Mouse (Mus musculus) WW6 (cell line): ENCODE data around the gene Tmco4.
A peak's percentile ranks its signal among the peaks of the same experiment; 100 is the strongest.
"Not testable (repeated sequence)": the region's sequence is repeated elsewhere in the genome, so short reads cannot be mapped to it uniquely, and the experiment has no call there.

Experiments
- DNase-seq: peaks from one replicate; pipeline ENCODE4 v3.0.0-alpha.2; 2013; ENCODE audit warnings: low read depth, low spot score

The Tmco4 gene

DNA sequence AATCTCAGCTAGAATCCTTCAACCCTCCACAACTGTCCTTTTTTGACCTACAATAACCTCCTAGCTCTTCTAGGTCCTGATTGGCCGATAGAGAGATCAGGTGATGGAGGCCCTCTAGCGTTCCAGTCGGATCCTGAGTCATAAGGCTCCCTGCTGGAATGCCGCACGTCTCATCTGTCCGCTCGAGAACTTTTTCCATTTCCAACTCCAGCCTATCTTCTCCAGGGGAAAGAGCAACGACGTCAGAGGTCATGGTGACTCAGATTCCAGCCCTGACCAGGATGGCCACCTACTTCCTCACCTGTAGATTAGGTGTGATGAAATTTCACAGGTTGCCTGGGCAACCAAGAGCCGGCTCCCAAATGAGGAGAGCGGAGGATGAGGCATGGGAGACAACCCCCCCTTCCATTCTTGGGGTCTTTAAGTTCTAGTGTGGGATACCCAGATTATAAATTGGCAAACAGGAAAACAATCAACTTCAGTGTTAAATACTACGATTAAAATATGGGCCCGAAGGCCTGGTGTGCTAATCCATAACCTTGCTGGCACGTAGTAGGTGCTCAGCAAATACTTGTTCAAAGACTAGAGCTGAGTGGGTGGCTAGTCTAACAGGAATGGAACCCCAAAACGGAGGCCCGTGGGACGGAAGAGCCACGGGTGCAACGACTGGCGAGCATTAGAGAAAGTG is 405 bp upstream of the Tmco4 start:
- DNase-seq: peak; percentile 43

DNA sequence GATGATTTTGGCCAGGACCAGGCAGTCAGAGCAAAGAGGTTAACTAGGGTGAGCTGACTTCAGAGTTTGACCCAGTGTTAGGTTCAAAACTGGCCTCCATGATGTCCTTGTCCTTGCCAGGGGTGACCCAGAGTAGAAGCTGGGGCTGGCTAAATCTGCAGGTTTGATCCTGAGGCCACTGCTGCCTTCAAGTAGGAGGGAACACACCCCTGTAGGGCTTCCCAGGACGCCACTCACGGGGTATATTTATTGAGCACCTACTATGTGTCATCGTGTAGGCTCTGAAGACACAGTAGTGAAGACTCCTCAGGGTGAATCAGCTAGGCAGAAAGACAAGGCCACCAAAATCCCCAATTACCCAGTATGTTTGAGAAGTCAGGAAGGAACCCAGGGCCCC is 1.0 kb downstream of the Tmco4 start:
- DNase-seq: no peak

DNA sequence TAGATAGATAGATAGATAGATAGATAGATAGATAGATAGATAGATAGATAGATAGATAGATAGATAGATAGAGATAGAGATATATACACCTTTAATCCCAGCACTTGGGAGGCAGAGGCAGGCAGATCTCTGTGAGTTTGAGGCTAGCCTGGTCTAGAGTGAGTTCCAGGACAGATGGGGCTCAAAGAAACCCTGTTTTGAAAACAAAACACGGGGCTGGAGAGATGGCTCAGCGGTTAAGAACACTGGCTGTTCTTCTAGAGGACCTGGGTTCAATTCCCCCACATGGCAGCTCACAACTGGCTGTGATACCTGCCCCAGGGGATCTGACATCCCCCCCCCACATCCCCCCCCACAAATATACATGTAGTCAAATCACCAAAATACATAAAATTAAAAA is 1.9 kb downstream of the Tmco4 start:
- not testable (repeated sequence) for DNase-seq

DNA sequence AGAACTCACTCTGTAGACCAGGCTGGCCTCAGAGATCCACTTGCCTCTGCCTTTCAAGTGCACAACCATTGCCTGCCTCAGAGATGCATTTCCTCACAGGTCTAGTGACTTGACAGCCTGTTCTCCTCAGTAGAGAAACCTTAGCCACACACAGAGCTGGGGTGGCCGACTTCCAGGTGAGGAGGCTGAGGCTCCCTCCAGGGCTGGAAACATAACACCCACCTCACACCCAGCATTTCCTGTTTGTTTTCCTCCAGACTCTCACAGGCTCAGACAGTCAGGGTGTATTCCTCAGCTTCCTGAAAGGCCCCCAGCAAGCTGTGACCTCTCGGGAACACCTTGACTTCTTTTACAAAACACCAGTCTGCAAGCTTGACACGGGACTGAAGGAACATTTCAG is 2.5 kb downstream of the Tmco4 start:
- no peak for DNase-seq

DNA sequence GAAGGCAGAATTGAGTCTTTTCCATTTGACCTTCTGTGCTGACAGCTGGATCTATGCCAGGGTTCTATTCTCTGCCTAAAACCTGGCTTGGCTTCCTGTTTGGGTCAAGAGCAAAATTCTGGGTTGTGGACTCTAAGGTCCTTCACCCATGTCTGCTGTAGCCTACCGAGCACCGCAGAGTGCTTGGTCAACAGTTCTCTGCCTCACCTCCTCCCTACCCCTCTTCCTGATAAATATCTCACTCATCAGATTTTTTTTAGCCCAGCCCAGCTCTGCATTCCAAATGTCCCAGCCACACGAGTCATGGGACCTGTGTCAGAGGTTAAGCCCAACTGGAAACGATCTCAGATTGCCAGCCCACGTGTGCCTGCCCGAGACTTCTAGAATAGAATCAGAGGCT is 3.4 kb downstream of the Tmco4 start:
- DNase-seq: no peak

DNA sequence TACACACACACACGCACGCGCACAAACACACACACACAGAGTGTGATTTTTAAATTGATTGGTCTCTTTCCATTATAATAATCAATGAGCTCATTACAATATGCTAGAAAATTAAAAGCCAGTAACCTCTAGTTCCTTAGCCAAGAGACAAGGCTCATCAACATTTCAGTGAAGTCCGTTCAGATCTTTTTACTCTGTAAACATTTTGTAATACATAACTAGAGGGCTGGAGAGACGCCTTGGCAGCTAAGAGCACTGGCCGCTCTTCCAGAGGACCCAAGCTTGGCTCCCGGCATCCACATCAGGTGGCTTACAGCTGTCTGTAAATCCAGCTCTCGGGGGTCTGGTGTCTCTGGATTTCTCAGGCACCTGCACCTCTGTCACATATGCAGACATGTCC is 7.3 kb downstream of the Tmco4 start:
- no peak for DNase-seq

DNA sequence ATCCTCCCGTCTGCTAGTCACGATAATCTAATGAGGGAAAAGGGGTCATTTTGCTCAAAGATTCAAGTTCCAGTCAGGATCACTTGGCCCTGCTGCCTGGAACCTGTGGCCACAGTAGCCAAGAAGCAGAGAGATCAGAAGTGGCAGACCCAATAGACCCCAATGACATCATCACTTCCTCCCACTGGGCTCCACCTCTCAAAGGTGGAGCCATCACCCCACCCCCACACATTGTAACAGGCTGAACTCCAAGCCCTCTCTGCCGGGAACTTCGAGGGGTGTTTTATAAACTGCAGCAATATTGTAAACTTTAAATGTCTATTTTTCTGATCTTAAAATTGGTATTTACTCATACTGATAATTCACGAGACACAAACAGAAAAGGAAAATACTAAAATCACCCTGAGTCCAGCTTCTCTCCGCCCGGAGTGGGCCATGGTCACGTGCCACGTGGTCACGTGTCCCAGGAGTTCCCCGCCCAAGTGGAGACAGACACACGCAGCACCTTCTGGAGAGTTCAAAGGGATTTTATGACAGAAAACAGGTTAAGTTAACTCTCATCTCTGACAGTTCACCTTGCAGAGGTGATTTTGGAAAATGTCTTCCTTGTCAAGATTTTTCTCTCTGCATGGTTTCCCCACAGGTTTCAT is 8.2 kb downstream of the Tmco4 start:
- no peak for DNase-seq

DNA sequence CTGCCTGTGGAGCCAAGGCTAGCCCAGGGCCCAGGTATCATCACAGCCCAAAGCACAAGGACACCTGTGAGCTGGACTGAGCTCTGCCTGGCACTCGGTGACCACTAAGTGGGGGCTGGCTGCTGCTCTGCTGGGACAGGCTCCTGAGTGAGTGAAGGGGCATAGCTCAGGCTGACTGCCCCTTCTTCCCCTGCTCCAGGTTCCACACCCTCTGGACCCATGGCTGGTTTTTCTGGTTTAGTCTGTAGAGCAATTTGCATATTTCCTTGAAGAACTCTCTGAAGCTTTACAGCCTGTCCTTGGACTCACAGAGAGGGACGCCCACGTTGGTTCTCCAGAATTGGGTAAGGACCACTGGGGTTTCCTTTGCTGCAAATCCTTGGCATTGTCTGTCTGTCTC is 10.7 kb downstream of the Tmco4 start:
- no peak for DNase-seq

DNA sequence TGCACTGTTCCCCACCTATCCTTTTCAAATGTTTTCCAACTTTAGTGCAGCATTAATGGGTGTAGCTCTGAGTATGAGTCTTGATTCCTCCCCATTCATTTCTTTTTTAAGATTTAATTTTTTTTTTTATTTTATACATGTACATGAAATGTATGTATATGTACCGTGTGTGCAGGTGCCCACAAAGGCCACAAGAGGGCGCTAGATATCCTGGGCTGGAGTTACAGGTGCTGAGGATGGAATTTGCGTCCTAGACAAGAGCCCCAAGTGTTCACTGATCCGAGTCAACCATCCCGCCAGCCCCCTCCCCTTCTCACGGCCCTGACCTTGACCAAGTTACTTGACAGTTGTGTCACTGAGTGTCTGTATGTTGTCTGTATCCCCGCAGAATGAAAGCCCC is 12.1 kb downstream of the Tmco4 start:
- no peak for DNase-seq

DNA sequence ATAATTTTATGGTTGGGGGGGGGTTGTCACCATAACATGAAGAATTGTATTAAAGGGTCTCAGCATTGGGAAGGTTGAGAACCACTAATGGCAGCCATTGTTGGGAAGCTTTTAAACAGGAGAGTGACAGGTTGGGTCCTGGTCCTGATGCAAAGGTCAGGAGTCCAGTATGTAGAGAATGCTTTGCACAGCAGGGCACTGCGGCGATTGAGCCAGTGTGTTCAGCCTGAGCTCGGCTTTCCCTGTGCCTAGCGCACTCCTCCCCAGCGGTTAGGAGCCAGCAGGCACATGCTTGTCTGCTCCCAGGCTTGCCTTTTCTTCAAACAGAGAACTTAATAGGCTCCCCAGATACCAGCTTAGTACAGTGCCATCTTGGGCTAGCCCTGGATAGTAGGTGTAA is 13.6 kb downstream of the Tmco4 start:
- no peak for DNase-seq

DNA sequence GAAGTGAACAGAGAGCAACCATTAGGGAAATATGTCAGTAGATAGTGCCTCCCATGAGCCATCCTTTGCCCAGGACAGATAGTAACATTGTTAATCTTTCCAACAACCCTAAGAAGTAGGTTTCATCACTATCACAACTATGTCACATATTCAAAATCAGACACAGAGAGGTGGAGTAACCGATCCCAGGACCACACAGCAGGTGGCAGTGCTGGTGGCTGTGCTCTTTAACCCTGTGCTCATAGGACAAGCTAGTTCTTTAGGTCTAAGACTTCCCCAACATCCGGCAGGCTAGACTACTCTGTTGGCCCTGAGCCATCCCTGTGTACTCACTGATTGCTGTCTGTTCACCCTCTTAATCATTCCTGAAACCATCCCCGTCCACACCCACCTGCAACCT is 21.7 kb downstream of the Tmco4 start:
- no peak for DNase-seq

DNA sequence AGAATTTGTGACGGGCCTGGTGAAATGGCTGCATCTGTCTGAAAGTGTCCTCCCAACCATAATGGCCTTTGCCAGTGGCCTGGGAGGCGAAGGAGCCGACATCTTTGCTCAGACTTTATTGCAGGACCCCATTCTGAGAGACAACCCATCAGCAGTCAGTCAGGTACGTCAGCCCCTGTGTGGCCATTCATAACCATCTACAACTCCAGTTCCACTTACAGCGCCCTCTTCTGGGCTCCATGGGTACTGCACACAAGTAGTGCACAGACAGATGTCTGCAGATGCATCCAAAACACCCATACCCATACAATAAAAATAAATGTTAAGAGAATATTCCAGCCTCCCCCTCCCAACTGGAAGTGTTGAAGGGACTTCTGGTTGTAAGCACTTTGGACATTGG is 23.7 kb downstream of the Tmco4 start:
- no peak for DNase-seq

DNA sequence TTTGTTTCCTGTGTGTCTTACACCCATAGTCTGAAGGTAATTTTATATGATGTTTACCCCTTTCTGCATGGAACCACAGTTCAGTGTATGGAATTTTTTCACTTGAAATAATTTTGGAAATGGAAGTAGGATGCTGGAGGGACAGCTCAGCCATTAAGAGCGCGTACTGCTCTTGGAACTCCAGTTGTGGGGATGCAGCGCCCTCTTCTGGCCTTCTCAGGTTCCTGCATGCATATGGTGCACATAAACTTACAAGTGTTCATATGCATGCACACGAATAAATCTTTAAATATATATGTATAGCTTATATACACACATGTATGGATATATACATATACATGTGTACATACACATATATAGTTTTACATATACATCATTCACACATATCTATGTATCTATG is 24.4 kb downstream of the Tmco4 start:
- no peak for DNase-seq

DNA sequence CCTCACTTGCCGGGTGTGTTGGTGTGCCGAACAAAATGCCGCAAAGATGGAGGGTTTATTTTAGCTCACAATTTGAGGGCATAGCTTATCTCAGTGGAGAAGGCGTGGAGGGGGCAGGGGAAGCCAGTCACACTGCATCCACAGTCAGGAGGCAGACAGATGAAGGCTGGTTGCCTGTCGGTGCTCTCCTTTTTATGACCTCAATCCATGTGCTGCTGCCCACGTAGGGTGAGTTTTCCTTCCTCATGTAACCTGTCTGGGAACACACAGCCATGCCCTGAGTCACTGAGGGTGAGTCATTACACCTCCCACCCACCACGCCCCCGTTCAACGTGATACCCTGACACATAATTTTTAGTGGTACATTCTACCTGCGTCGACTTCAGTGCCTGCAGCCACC is 25.9 kb downstream of the Tmco4 start:
- DNase-seq: no peak

DNA sequence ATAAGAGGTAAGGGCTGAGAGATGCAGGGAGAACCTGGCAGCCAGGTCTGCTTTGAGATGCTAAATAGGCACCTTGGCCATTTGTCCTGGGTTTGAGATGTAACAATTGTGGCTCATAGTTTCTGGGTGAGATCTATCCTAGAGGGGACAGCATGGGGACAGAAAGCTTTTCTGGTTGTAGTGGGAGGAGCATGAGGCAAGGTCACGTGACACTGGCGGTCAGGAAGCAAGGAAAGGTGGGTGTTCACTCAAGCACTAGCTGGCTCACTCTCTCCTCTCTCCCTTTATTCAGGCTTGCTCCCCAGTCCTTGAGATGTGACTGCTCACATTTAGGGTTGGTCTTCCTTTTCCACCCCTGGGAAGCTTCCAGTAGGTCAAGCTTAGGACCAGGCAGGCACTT is 28.3 kb downstream of the Tmco4 start:
- DNase-seq: no peak

DNA sequence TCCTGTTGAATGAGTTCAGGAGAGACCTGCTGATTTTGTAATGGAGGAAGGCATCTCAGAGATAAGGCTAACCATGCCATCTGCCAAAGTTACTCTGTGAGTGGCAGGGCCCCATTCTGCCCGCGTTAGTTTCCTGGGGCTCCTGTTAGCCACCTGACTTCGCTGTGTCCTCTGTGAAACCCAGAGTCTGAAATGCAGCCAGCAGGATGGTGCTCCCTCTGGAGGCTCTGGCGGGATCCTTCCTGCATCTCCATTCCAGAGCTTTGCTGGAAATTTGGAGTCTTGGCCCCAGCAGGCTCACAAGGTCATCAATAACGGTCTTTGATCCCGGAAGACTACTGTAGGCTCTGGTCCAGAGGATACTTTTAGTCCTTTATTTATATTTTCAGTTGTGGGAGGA is 28.7 kb downstream of the Tmco4 start:
- DNase-seq: no peak

DNA sequence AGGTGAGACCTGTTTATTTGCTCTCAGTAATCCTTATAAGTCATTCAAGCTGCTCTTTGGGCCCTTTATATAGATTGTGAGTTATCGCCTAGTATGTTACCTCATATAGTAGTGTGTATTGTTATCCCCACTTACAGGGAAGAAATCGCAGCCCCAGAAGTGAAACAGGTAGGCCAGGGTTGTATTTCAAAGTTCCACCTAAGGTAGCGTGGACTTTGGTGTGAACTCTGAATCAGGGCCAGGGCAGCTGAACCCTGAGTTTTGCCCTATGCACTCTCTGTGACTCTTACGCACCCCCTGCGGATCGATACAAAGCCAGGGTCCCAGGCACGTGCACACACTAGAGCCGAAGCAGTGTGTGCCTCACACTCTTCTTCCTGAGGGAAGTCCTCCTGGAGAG is 31.4 kb downstream of the Tmco4 start:
- no peak for DNase-seq

DNA sequence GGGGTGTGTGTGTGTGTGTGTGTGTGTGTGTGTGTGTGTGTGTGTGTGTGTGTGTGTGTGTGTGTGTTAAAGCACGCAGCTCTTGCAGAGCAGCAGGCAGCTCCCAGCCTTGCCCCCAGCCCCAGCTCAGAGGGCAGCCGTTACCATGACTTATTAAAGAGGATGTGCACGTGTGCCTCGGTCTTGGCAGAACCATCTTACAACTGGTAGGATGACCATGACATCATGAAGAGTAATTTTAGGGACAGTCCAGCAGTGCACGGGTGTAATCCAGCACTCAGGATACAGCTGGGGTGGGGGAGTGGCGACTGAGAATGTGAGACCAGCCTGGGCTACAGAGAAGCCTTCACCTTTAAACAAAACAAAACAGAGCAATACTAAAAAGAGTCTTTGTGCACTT is 32.5 kb downstream of the Tmco4 start:
- DNase-seq: no peak

DNA sequence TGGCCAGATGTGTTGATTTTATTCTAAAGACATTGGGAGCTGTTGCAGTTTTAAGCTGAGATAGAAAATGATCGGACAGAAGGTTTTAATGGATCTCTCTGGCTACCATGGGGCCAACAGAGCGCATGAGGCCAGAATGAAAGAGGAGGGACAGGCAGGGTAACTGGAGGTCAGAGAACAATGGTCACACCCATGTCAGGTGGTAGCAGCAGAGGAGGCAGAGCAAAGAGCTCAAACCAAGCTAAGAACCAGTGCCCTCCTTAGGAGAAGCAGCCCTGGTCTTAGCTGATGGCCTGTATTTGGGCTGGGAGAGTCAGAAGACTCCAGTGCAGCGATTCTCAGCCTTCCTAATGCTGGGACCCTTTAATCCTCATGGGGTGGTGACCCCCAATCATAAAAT is 34.7 kb downstream of the Tmco4 start:
- no peak for DNase-seq

DNA sequence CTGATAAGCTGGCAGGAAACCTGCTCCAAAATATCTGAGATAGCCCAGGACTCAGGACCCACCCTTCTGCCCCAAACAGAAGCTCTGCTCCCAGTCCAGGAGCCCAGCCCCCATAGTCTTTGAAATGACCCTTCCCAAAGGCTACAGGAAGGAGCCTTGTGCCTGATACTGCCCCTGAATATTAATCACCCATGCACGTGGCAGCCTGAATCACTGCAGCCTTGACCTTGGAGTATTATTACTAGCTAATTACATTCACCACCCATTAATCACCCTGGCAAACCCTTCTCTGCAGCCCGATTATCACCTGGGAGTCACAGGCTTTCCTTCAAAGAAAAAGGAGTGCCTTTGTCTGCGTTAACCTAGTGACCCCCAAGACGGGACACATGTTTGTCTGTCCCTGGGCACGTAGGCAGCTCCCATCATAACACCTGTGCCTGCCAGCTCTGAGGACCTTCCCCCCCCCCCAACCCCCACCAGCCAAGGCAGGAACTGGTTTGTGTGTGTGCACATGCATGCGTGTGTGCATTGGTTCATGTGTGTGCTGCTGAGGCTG is 35.4 kb downstream of the Tmco4 start:
- DNase-seq: no peak

DNA sequence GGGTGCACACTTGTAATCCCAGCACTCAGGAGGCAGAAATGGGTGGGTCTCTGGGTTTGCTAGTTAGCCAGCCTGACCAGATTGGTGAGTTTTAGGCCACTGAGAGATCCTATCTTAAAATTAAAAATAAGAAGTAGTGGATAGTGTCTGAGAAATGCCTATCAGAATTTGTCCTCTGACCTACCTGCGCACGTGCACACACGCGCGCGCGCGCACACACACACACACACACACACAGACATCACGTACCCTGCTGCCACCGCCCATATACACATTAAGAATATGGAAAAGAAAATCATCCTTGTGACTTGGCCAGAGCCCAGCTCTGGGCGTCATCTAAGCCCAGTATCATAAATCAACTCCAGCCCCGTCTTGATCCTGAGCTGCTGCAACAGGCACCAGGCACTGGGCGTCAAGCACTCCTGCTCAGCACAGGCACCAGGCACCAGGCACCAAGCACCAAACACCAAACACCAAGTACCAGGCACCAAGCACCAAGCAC is 38.6 kb downstream of the Tmco4 start:
- no peak for DNase-seq

DNA sequence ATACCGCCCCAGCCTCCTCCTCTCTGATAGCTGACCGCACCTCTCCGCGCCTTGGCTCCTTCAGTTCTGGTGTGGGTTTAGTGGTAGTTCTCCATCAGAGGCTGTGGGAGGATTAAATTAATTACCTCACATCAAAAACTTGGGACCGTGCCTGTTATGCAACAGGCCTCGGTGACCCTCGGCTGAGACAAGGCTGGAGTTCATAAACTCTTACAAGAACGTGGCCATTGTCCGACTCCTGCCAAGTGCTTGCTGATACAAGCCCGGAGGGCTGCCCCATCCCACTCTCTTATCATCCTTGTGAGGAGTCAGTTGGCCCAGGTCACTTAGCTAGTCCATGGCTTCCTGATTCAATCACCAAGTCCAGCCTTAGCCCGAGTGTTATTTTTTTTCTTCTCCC is 40.6 kb downstream of the Tmco4 start:
- DNase-seq: no peak

DNA sequence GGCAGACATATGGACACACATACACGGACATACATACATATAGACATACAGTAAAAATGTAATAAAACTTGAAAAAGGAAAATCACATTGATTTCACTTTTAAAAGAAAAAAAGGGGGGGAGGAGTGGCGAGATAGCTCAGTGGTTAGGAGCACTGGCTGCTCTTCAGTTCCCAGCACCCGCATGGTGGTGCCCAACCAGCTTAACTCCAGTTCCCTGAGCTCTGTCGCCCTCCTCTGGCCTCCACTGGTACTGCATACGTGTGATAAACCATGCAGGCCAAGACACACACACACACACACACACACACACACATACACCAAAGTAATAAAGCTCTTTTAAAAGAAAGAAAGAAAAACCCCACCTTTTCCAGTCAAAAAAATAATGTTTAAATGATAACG is 42.1 kb downstream of the Tmco4 start:
- no peak for DNase-seq
